Comparison of ENCODE assay signal across 8 mouse cellular contexts in the genomic region with DNA sequence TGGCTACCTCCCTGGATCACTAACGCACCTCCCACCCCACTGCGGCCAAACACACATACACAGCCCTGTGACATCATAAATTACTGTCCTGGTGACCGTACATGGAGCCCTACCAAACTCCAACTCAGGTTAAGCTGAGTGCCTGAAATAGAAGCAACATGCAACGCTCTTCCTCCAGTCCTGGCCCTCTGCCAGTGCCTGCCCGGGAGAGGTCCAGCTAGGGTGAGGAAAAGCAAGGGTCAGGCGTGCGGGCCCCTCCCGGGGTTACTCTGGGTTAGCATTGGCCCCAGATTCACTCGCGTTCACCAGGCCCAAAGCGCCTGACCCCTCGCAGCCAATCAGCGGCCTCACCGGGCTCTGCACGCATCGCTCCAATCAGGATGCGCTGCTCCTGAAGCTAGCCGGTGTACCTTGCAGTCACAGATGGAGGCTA. TPM values are rescaled to one million over a fixed set of nuclear protein-coding genes. Genes with fewer than 3 reads are reported as not detected.
A peak's percentile ranks its signal among the peaks of the same experiment; 100 is the strongest.
DNase-seq lines count a peak whose midpoint lies in the region; ATAC-seq and TF ChIP-seq lines count a peak whose summit lies in the region.

No protein-coding gene starts in this region.

- in situ Hi-C loops in ES-E14 (cut with MboI; ENCODE audit: low sequenced_read_pairs in 2 of 2, unreplicated experiment in 2 of 2), result no loop called here

- peak overlapping the region; percentile 64; the same call in 1 of the 2 replicates for H3K27ac ChIP-seq in ES-E14 (ENCODE audit: insufficient read depth, low read depth, low read length, poor library complexity, severe bottlenecking)
- 0 out of 2 replicates have a peak overlapping the region, but pooled peaks have one; percentile 24 for H3K27ac ChIP-seq in forebrain, embryonic 14.5 days (ENCODE audit: low read depth, low read length)
- peak overlapping the region; percentile 44; the same call in 1 of the 2 replicates for H3K27ac ChIP-seq in lung, embryonic 14.5 days (ENCODE audit: low read depth)
- H3K27ac ChIP-seq in neural tube, embryonic 15.5 days (replicated peaks), result peak overlapping the region; percentile 80

- H3K9ac ChIP-seq in ES-E14 (ENCODE audit: insufficient read depth, low read depth, low read length, poor library complexity, severe bottlenecking), result peak overlapping the region; percentile 72
- peak overlapping the region; percentile 65 for H3K9ac ChIP-seq in forebrain, embryonic 14.5 days (ENCODE audit: low read length)
- H3K9ac ChIP-seq in lung, embryonic 14.5 days, result peak overlapping the region; percentile 48
- H3K9ac ChIP-seq in neural tube, embryonic 15.5 days (replicated peaks), result peak overlapping the region; percentile 61

- peaks cover 0 to 14% of the 10 kb centered on the region in 2 experiments; a peak in 3 of 4 replicates for H3K4me1 ChIP-seq in ES-E14 (ENCODE audit: control insufficient read depth in 2 of 2, insufficient read depth in 2 of 2, low read length in 2 of 2, poor library complexity in 1 of 2)
- peaks cover 7% of the 10 kb centered on the region; the same call in 1 of the 2 replicates for H3K4me1 ChIP-seq in forebrain, embryonic 14.5 days (ENCODE audit: control insufficient read depth, insufficient read depth, low read length)
- H3K4me1 ChIP-seq in lung, embryonic 14.5 days (ENCODE audit: insufficient read depth), result 0 out of 2 replicates have a peak, but pooled peaks cover 3% of the 10 kb centered on the region
- H3K4me1 ChIP-seq in neural tube, embryonic 15.5 days, result peaks cover 29% of the 10 kb centered on the region

- DNase-seq in ES-E14 (ENCODE audit: low read depth, low spot score), result peak; percentile 63
- DNase-seq in cerebellum, adult 18-20 months, result peak; percentile 92 to 97
- peak; percentile 79 for DNase-seq in forebrain, embryonic 14.5 days (ENCODE audit: low spot score)
- DNase-seq in heart, postnatal 10 days, result peak; percentile 94
- peak; percentile 95 to 96 for DNase-seq in kidney, postnatal 36 days
- peak; percentile 81 for DNase-seq in lung, embryonic 14.5 days
- DNase-seq in testis, postnatal 14 days (ENCODE audit: low spot score), result peak; percentile 87

- intact Hi-C loops in heart, postnatal 10 days (cut with DNase I), result no loop called here

- 2% methylated on average over 17 of the region's 18 CpGs for WGBS in forebrain, embryonic 14.5 days
- 2% methylated on average over 18 of the region's 18 CpGs for WGBS in lung, embryonic 14.5 days
- under 1% methylated on average over 18 of the region's 18 CpGs for WGBS in neural tube, embryonic 15.5 days

- ATAC-seq in forebrain, embryonic 14.5 days, result peak; percentile 91
- ATAC-seq in lung, embryonic 14.5 days (ENCODE audit: insufficient read depth), result peak; percentile 90
- peak; percentile 92 for ATAC-seq in neural tube, embryonic 15.5 days (ENCODE audit: low FRiP score)

- H3K36me3 ChIP-seq in ES-E14 (ENCODE audit: control insufficient read depth, insufficient read depth, low read length, poor library complexity, severe bottlenecking), result no peaks in the 10 kb centered on the region
- H3K36me3 ChIP-seq in forebrain, embryonic 14.5 days (ENCODE audit: control insufficient read depth, insufficient read depth, low read length), result peaks cover 2% of the 10 kb centered on the region; the same call in 1 of the 2 replicates
- H3K36me3 ChIP-seq in lung, embryonic 14.5 days (ENCODE audit: insufficient read depth), result no peaks in the 10 kb centered on the region
- no peaks in the 10 kb centered on the region for H3K36me3 ChIP-seq in neural tube, embryonic 15.5 days

- H3K9me3 ChIP-seq in ES-E14 (ENCODE audit: control insufficient read depth, insufficient read depth, low read depth, low read length), result no peaks in the 10 kb centered on the region
- no peaks in the 10 kb centered on the region for H3K9me3 ChIP-seq in forebrain, embryonic 14.5 days (replicated peaks; ENCODE audit: control insufficient read depth, low read length)
- no peaks in the 10 kb centered on the region for H3K9me3 ChIP-seq in lung, embryonic 14.5 days (ENCODE audit: low read depth, low read length)
- H3K9me3 ChIP-seq in neural tube, embryonic 15.5 days (replicated peaks), result no peaks in the 10 kb centered on the region

- no peak for TF ChIP-seq CTCF in lung, embryonic 14.5 days (IDR thresholded peaks at IDR 0.05; ENCODE audit: low read depth)

- H3K4me3 ChIP-seq in ES-E14 (ENCODE audit: insufficient read depth in 1 of 2, low read depth in 1 of 2, low read length in 2 of 2, poor library complexity in 1 of 2, severe bottlenecking in 1 of 2), result peak overlapping the region; percentile 62 to 67
- peak overlapping the region; percentile 50 for H3K4me3 ChIP-seq in forebrain, embryonic 14.5 days (ENCODE audit: low read depth, low read length)
- H3K4me3 ChIP-seq in lung, embryonic 14.5 days (ENCODE audit: low read depth, low read length), result peak overlapping the region; percentile 51
- peak overlapping the region; percentile 54 for H3K4me3 ChIP-seq in neural tube, embryonic 15.5 days (replicated peaks)

- H3K4me2 ChIP-seq in forebrain, embryonic 14.5 days (ENCODE audit: low read length), result peak overlapping the region; percentile 82
- H3K4me2 ChIP-seq in lung, embryonic 14.5 days, result peak overlapping the region; percentile 85
- H3K4me2 ChIP-seq in neural tube, embryonic 15.5 days, result peak overlapping the region; percentile 96

- H3K27me3 ChIP-seq in forebrain, embryonic 14.5 days (replicated peaks; ENCODE audit: control insufficient read depth, insufficient read depth, low read length), result no peaks in the 10 kb centered on the region
- H3K27me3 ChIP-seq in lung, embryonic 14.5 days (ENCODE audit: insufficient read depth, low read length), result no peaks in the 10 kb centered on the region
- H3K27me3 ChIP-seq in neural tube, embryonic 15.5 days (replicated peaks), result no peaks in the 10 kb centered on the region

TF ChIP-seq in ES-E14, 5 proteins besides CTCF, POLR2A, EP300 and RAD21:
- TF ChIP-seq ZNF384 (IDR thresholded peaks at IDR 0.05; ENCODE audit: low read depth, low read length), result no peak
- TF ChIP-seq HCFC1 (IDR thresholded peaks at IDR 0.05; ENCODE audit: borderline replicate concordance, insufficient read depth, low read length), result no peak
- no peak for TF ChIP-seq ZC3H11A (IDR thresholded peaks at IDR 0.05; ENCODE audit: borderline replicate concordance, low read depth, low read length)
- no peak for TF ChIP-seq MAFK (IDR thresholded peaks at IDR 0.05; ENCODE audit: insufficient read depth, low read depth, low read length)
- no peak for TF ChIP-seq CHD2 (IDR thresholded peaks at IDR 0.05; ENCODE audit: low read depth, low read length)

RNA-seq across cellular contexts. Expression of a gene that starts 18.5 kb away (rescaled TPM):
- total RNA-seq in ES-E14 (2012; rRNA removed), result 0.13 TPM in 1 of 2 replicates, not detected in the other
- polyA plus RNA-seq in forebrain, embryonic 14.5 days (2014; fragmentation: Nextera tagmentation; extraction: Ambion mirVana), result 0.10 and 0.42 TPM in 2 replicates
- 10 to 100 TPM; 44.0 to 67.2 TPM for total RNA-seq in heart, postnatal 10 days (2021)
- polyA plus RNA-seq in lung, embryonic 14.5 days (2014; fragmentation: Nextera tagmentation; extraction: Ambion mirVana), result 0.15 TPM in 1 of 2 replicates, not detected in the other
- polyA plus RNA-seq in neural tube, embryonic 15.5 days (2015; fragmentation: Nextera tagmentation; extraction: Ambion mirVana), result 0.09 and 0.15 TPM in 2 replicates

RNA-seq across cellular contexts. Expression of a gene that starts 20.9 kb away (rescaled TPM):
- total RNA-seq in ES-E14 (2012; rRNA removed), result 284 and 303 TPM in 2 replicates
- polyA plus RNA-seq in forebrain, embryonic 14.5 days (2014; fragmentation: Nextera tagmentation; extraction: Ambion mirVana), result 220 and 266 TPM in 2 replicates
- 10 to 100 TPM; 30.3 to 34.6 TPM for total RNA-seq in heart, postnatal 10 days (2021)
- polyA plus RNA-seq in lung, embryonic 14.5 days (2014; fragmentation: Nextera tagmentation; extraction: Ambion mirVana), result 248 and 257 TPM in 2 replicates
- 256 and 264 TPM in 2 replicates for polyA plus RNA-seq in neural tube, embryonic 15.5 days (2015; fragmentation: Nextera tagmentation; extraction: Ambion mirVana)

Comparison
In these comparisons a context has a peak if more than half of its experiments do, and no peak if none do; other contexts are left out.
1. Peak in every context shown above with its lines: DNase-seq, ATAC-seq, H3K4me3 ChIP-seq and H3K27ac ChIP-seq.
2. H3K27ac ChIP-seq: peak in every context shown above with its lines; median percentile 80 in neural tube, embryonic 15.5 days; 64 in ES-E14; 44 in lung, embryonic 14.5 days; 24 in forebrain, embryonic 14.5 days.